Mouse (Mus musculus) small intestine, adult 2 months (tissue): Measurements from ENCODE around the gene Olfr91.

ENCODE experiments used
- CTCF ChIP-seq: fragments of 200-500 bp; IDR thresholded peaks from 2 replicates; pipeline ENCODE4 v1.5.1; 2012; ENCODE audit warnings: low read depth, mild to moderate bottlenecking, control low read depth, inconsistent platforms, low read length, moderate library complexity, mixed read lengths; ENCODE audit not compliant: insufficient replicate concordance, insufficient read length; ENCODE audit errors: extremely low read depth
- POLR2A ChIP-seq: fragments of 200-500 bp; IDR thresholded peaks from 2 replicates; pipeline ENCODE4 v1.6.1; 2012; ENCODE audit warnings: low read depth, mild to moderate bottlenecking, control low read depth, inconsistent platforms, low read length, moderate library complexity

- no peak for TF ChIP-seq CTCF
- TF ChIP-seq POLR2A: no peak
Observed at GRCm38 (mm10) chr17:37075181-37075580, 22.9 kb downstream of the Olfr91 start.
